In genomic region chr14:25802511-25802910, GRCm38 (mm10) we compare ENCODE assay signal across 16 mouse cellular contexts. TPM values are rescaled to one million over a fixed set of nuclear protein-coding genes. Genes with fewer than 3 reads are reported as not detected.
DNase-seq lines count a peak whose midpoint lies in the region; ATAC-seq lines count a peak whose summit lies in the region.
"Had no signal": no experiment of that assay in that cellular context is flagged by ENCODE, and none has a peak within 500 bp of the region (broad histone marks: within the 10 kb centered on the region; RNA-seq: fewer than 3 reads in every experiment).

No protein-coding gene starts in this region.

- H3K9ac ChIP-seq in heart, embryonic 13.5 days = no peak overlapping the region
- H3K9ac ChIP-seq in limb, embryonic 12.5 days (replicated peaks) = no peak overlapping the region
- H3K9ac ChIP-seq: embryonic facial prominence, embryonic 13.5 days; hindbrain, embryonic 13.5 days; liver, embryonic 15.5 days had no signal

- peak overlapping the region; percentile 50; the same call in 1 of the 2 replicates for H3K27ac ChIP-seq in heart, embryonic 13.5 days (replicated peaks)
- 0 out of 2 replicates have a peak overlapping the region, but pooled peaks have one; percentile 56 for H3K27ac ChIP-seq in limb, embryonic 12.5 days
- H3K27ac ChIP-seq in limb, embryonic 10.5 days = no peak overlapping the region
- H3K27ac ChIP-seq: embryonic facial prominence, embryonic 13.5 days; hindbrain, embryonic 13.5 days; liver, embryonic 15.5 days had no signal

- H3K27me3 ChIP-seq in heart, embryonic 13.5 days (replicated peaks) = no peaks in the 10 kb centered on the region
- H3K27me3 ChIP-seq in limb, embryonic 12.5 days = peaks cover 5% of the 10 kb centered on the region; the same call in 1 of the 2 replicates
- H3K27me3 ChIP-seq in limb, embryonic 10.5 days (ENCODE audit: low read depth, poor library complexity, severe bottlenecking) = peaks cover 9% of the 10 kb centered on the region
- H3K27me3 ChIP-seq: embryonic facial prominence, embryonic 13.5 days had no signal

- H3K4me2 ChIP-seq in heart, embryonic 13.5 days = no peak overlapping the region
- H3K4me2 ChIP-seq in limb, embryonic 12.5 days = no peak overlapping the region
- H3K4me2 ChIP-seq: embryonic facial prominence, embryonic 13.5 days; hindbrain, embryonic 13.5 days; liver, embryonic 15.5 days had no signal

- no peak overlapping the region for H3K4me3 ChIP-seq in heart, embryonic 13.5 days
- H3K4me3 ChIP-seq in limb, embryonic 12.5 days (replicated peaks) = no peak overlapping the region
- H3K4me3 ChIP-seq in limb, embryonic 10.5 days = no peak overlapping the region
- H3K4me3 ChIP-seq: embryonic facial prominence, embryonic 13.5 days; forebrain, embryonic 10.5 days; hindbrain, embryonic 13.5 days; liver, embryonic 15.5 days had no signal

- H3K36me3 ChIP-seq in heart, embryonic 13.5 days = no peaks in the 10 kb centered on the region
- H3K36me3 ChIP-seq in limb, embryonic 12.5 days = no peaks in the 10 kb centered on the region
- no peaks in the 10 kb centered on the region for H3K36me3 ChIP-seq in limb, embryonic 10.5 days
- H3K36me3 ChIP-seq: embryonic facial prominence, embryonic 13.5 days; forebrain, embryonic 10.5 days; hindbrain, embryonic 13.5 days; liver, embryonic 15.5 days had no signal

- intact Hi-C loops in heart, postnatal 36 days (cut with DNase I) = no loop called here
- intact Hi-C loops in heart, postnatal 14 days (cut with DNase I) = no loop called here

- DNase-seq in heart, postnatal 36 days = no peak
- no peak for DNase-seq in limb, embryonic 10.5 days (ENCODE audit: low spot score)
- peak; percentile 85 for DNase-seq in adipocyte (ENCODE audit: low spot score)
- peak; percentile 35 to 49 for DNase-seq in heart, postnatal 14 days
- DNase-seq in right cerebral cortex, postnatal 36 days (ENCODE audit: low spot score in 2 of 2) = no peak
- DNase-seq: adrenal gland, postnatal 10 days; layer of hippocampus, postnatal 36 days; left cerebral cortex, postnatal 4 days; right cerebral cortex, postnatal 14 days; thymus, adult 18-20 months had no signal

- no peak for ATAC-seq in heart, embryonic 13.5 days (ENCODE audit: extremely low read depth, insufficient number of reproducible peaks, low FRiP score, low TSS enrichment)
- no peak for ATAC-seq in limb, embryonic 12.5 days (ENCODE audit: insufficient number of reproducible peaks, insufficient read depth, low FRiP score, low TSS enrichment, low read depth)

- no peaks in the 10 kb centered on the region for H3K9me3 ChIP-seq in heart, embryonic 13.5 days
- no peaks in the 10 kb centered on the region for H3K9me3 ChIP-seq in limb, embryonic 12.5 days
- H3K9me3 ChIP-seq in limb, embryonic 10.5 days (replicated peaks) = no peaks in the 10 kb centered on the region
- H3K9me3 ChIP-seq: embryonic facial prominence, embryonic 13.5 days; forebrain, embryonic 10.5 days; hindbrain, embryonic 13.5 days; liver, embryonic 15.5 days had no signal

- H3K4me1 ChIP-seq in heart, embryonic 13.5 days = peaks cover 30% of the 10 kb centered on the region
- peaks cover 10% of the 10 kb centered on the region for H3K4me1 ChIP-seq in limb, embryonic 12.5 days (replicated peaks)
- H3K4me1 ChIP-seq in limb, embryonic 10.5 days = peaks cover 26% of the 10 kb centered on the region
- H3K4me1 ChIP-seq: liver, embryonic 15.5 days had no signal

RNA-seq across cellular contexts. Expression of gene Zcchc24, which starts 33.7 kb away (rescaled TPM):
- 20.8 and 22.6 TPM in 2 replicates for polyA plus RNA-seq in heart, embryonic 13.5 days (2015; fragmentation: Nextera tagmentation; extraction: Ambion mirVana)
- 10 to 100 TPM; 35.0 to 39.0 TPM for total RNA-seq in heart, postnatal 36 days (2021)
- 28.6 and 32.6 TPM in 2 replicates for polyA plus RNA-seq in limb, embryonic 12.5 days (2016; fragmentation: Nextera tagmentation; extraction: Ambion mirVana)
- 9.9 and 17.0 TPM in 2 replicates for polyA plus RNA-seq in limb, embryonic 10.5 days (2016; fragmentation: Nextera tagmentation; extraction: Ambion mirVana)
- total RNA-seq in heart, postnatal 14 days (2021) = 10 to 100 TPM; 47.6 to 48.3 TPM

RNA-seq across cellular contexts. Expression of gene Anxa11, which starts 39.4 kb away (rescaled TPM):
- 21.6 and 23.6 TPM in 2 replicates for polyA plus RNA-seq in heart, embryonic 13.5 days (2015; fragmentation: Nextera tagmentation; extraction: Ambion mirVana)
- 10 to 100 TPM; 81.8 to 87.0 TPM for total RNA-seq in heart, postnatal 36 days (2021)
- polyA plus RNA-seq in limb, embryonic 12.5 days (2016; fragmentation: Nextera tagmentation; extraction: Ambion mirVana) = 6.2 and 7.0 TPM in 2 replicates
- 3.7 and 6.4 TPM in 2 replicates for polyA plus RNA-seq in limb, embryonic 10.5 days (2016; fragmentation: Nextera tagmentation; extraction: Ambion mirVana)
- 10 to 100 TPM; 69.9 to 78.1 TPM for total RNA-seq in heart, postnatal 14 days (2021)

Comparison
In these comparisons a context has a peak if more than half of its experiments do, and no peak if none do; other contexts are left out.
1. DNase-seq: peak in adipocyte (single experiment) and heart, postnatal 14 days (2 of 2); none in heart, postnatal 36 days (0 of 2), limb, embryonic 10.5 days (single experiment) and right cerebral cortex, postnatal 36 days (0 of 2).